Mouse (Mus musculus) spleen, postnatal 10 days (tissue): ENCODE results near the gene Ampd2.

Experiments
- DNase-seq, 2 experiments: peaks; one replicate each; pipeline ENCODE4 v3.0.0; 2021 to 2022; ENCODE audit warnings: low spot score in 2 of 2

Gene Ampd2

DNA sequence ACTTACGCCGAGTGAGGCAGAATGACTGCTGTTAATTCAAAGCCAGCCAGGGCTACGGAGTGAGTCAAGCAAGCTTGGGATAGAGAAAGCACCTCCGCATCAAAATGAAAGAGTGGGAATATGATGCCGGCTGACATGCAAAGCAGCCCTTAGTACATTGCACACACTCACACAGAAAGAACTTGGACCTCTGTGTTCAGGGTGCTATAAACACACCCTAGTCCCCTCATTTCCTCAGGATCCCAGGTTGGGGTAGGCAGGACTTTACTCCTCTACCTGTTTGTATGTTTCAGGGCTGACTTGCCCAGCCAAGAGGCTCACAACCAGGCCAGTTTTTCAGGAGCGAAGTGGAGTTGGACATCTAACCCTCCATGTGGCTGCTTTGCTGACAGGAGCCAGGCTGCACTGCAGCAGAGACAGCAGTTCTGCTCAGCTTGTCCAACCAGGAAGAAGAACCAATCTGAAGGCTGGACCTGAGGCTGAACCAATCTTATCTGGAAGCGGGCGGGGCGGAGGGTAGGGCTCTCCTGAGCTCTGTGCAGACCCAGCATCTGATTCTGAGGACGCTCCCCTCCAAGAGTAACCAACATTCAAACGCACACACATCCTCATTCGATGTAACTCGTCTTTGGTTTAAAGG lies 17.1 kb downstream of the Ampd2 start:
- DNase-seq: peak in 1 of 2 experiments; percentile 4

DNA sequence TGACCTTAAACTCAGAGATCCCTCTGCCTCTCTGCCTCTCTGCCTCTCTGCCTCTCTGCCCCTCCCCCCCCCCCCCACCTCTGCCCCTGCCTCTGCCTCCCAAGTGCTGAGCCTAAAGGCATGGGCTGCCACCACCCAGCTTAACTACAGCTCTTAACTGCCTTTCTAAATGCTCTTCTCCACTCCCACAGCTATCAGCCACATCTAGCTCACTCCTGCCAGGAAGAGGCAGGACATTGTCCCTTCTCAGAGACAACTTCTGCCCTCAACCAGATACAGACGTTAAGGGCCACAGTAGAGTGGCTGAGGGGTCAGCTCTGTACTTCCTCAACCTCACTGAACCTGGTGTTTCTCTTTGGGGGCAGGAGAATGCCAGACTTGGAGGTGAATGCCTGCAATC lies 17.6 kb downstream of the Ampd2 start:
- DNase-seq: peak in 1 of 2 experiments; percentile 3

DNA sequence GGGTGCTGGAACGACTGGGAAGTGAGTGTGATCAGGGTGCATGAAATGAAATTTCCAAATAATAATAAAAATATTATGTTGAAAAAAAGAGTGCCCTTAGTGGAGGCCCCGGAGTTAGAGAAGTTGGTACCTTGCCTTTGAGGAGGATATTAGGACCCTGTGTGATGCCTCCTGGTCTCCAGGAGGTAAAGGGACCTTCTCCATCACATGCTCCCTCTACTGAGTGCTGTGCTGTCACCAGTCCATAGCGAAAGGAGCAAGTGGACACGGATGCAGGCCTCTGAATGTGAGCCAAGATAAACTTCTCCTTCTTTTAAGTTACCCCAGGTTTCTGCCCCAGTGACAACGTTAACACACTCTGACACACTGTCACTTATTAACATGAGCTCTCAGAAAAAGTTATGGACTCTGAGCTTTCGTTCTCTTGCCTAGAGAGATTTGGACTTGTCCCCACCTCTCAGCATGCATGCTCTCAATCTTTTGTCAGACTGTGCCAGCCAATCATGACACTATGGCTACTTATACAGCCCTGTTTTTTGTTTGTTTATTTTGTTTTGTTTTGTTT lies 19.0 kb downstream of the Ampd2 start:
- no peak for DNase-seq

DNA sequence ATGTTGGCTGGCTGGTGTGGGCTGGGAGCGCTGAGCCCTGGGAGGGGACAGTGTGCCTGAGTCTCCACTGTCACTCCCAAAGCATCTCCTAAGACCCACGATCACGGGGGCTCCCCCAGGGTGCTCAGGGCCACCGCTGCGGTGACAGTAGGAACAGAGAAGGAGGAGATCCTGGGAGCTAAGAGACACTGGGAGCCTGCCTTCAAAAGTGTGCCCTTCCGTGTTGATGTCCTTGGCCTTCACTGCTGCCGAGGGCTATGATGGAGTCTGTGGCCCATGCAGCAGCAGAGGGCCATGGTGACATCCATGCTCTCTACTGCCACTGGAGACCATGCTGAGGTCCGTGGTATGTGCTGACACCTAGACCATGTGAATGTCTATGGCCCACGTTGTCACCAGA lies 20.9 kb downstream of the Ampd2 start:
- DNase-seq: no peak

DNA sequence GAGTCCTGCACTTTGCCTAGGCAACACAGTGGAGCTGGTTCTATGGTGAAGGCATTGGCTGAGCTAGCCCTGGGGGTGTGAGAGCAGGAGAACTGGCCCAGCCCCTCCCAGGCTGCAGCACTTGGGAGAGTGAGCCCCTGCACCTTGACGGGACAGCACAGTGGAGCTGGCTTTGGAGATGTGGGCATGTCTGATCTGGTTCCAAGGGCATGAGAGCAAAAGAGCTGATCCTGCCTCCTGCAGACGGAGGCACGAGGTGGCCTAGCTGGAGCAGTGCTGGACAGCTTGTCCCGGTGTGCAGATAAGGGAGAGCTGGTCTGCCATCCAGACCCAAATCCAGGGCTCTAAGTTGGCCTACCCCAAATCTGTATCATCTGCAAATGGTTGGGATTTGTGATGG lies 21.8 kb downstream of the Ampd2 start:
- no peak for DNase-seq

DNA sequence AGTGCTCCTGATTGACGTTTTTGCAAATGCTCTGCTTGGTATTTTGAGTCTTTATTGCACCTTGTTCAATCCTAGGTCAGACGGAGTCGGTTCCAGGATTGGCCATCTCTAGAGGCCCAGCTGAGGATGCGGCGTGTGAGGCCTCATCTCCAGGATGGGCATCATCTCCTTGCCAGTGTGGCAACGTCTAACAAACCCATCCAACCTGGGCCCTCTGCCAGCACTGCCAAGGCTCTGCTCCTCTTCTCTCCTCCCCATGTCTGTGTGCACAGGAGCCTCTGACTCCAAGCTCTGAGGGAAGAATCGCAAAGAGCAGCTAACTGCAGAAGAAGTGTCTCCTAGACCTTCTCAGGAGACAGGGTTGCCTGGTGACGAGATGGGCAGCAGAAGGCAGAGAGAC lies 23.8 kb downstream of the Ampd2 start:
- DNase-seq: no peak

DNA sequence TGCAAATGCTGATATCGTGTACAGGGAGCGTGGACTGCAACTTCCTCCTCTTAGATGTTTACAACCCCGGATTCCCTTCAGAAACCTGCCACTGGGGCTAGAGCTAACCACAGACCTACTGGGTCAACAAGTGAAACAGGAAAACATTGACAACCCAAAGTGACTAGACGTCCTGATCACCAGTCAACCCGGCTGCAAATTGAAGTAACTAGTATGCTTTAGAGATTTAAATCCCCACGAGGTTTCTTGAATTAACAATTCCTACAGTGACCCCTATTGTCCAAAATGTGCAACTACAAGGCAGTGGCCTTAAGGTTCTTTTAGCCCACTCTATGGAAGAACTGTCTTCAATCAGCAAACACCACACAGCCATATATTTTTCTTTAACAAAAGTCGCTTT lies 25.0 kb downstream of the Ampd2 start:
- DNase-seq: peak; percentile 21 to 61

DNA sequence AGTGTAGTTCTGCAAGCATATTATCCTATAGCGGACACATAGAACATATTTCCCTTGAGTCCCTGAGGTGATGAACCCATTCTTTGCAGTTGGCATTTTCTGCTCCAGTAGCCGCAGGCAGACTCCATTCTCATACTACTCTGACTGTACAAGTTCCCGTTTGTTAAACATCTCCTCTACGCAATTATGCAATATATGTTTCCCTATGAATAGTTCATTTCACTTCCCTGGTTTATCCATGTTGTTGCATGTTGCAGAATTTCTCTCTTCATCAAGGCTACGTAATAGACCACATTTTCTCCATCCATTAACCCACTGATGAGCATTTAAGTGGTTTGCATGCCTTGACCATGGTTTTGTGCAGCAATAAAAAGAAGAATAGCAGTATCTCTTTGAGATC lies 36.0 kb downstream of the Ampd2 start:
- DNase-seq: no peak

DNA sequence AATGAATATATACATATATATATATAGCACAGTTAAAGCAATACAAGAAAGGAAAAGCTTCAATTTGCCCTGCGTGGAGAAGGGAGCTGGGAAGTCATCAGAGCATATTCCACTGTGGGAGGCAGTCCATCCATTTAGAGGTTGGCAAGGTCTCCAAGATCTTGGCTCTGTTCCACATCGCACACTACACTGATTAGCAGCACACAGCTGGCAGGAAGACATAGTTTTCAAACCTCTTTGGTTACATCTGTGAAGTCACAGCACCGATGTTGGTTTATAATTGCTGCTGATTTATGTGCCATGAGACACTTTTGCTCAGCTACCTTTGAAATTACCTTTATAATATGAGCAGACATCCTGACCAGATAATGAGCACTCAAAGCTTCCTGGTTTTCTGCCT lies 38.1 kb downstream of the Ampd2 start:
- DNase-seq: no peak

DNA sequence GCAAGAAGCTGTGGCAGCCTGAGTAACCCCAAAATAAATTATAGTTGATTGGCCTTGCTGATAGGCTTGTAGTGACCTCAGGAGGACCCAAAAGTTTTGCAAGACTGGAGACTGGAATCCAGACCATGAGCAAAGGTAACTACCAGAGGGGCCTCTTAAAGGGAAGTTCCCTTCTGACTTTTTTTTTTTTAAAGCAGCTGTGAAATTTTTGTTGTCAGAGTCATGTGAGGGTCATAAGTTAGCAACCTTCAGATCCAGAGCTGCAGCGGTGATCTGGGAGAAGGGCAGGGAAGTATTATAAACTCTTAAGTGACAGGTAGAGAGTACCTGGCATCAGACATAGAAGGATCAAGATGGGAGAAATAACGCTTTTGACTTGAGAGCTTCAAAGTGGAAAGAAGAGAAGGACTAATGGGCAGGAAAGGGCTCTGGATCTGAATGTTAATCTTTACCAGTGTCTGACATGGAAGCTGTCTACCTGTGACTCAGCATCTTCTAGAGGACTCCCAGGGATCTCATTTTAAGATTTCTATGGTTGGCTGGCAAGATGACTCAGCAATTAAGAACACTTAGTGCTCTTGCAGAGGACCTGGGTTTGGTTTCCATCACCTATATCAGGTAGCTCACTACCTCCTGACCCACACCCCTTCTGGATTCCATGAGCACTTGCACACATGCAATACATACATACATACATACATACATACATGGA lies 39.4 kb downstream of the Ampd2 start:
- DNase-seq: no peak

DNA sequence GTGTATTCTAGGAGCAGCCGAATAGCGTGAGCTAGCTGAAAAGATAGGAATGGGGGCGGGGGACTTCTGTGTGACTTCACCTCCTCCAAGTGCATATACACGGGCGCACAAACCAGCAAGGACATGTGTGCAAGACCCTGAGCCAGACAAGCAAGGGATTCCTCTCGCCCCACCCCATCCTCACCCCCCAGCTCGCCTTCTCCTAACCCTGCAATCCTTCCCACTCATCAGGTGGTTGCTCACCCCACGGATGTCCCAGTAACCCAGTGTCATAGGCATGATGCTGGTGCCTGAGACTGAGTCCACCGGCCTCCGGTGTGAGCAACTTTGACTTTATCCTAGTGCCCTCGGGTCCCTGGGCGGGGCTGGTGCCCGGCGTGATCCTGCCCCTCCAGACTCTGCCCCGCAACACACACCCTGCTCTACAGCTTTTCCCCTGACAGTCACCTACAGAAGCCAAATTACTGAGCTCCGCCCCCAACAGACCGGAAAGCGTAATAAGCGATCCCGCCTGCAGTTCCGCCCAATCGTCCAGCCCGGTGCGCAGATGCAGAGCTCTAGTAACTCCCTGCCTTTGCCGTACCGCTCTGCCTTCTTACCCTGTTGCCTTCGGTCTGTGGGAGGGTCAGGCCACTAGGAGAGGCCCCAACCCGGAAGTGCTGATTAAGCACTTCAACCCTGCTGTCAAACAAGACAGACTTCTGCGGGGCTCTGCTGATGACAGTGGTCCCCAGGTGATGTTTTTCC lies 41.9 kb downstream of the Ampd2 start, which contains the start of gene Gstm4:
Gene Gstm4, minus strand, starts transcription at position 501 of the 747 bp plus-strand sequence.
- peak; percentile 56 to 85 for DNase-seq

DNA sequence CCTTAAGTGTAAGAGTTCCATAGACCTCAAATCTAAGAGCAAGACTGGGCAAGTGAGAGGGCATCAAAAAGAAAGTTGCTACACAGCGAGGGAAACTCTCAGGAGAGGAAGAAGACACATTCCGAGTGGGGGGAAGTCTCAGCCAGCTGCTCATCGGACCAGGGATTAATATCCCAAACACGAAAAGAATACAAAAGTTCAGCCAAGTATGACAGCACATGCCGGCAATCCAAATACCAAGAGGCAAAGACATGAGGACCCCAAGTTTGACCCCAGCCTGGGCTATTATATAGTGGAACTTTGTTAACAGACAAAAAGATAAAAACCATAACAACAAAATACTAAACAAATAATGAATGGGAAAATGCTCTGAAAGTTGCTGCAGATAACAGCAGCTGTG lies 53.3 kb downstream of the Ampd2 start:
- DNase-seq: no peak

DNA sequence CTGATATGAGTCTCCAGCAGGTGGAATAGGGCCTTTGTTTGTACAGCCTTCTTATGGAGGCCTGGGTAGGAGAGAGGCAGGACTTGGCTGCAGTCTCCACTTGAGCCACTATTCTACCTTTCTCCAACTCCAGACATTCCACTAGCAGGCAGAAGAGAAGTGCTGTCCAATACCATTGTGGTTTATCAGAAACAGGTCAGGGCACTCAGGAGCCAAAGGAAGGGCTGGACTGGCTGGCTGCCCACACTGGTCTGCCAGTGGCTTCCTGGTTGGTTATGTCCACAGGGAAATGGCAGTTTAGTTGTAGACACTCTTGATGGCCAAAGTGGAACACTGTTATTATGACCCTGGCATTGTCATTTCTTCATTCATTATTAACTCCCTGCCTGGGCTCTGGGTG lies 54.3 kb downstream of the Ampd2 start:
- DNase-seq: no peak

DNA sequence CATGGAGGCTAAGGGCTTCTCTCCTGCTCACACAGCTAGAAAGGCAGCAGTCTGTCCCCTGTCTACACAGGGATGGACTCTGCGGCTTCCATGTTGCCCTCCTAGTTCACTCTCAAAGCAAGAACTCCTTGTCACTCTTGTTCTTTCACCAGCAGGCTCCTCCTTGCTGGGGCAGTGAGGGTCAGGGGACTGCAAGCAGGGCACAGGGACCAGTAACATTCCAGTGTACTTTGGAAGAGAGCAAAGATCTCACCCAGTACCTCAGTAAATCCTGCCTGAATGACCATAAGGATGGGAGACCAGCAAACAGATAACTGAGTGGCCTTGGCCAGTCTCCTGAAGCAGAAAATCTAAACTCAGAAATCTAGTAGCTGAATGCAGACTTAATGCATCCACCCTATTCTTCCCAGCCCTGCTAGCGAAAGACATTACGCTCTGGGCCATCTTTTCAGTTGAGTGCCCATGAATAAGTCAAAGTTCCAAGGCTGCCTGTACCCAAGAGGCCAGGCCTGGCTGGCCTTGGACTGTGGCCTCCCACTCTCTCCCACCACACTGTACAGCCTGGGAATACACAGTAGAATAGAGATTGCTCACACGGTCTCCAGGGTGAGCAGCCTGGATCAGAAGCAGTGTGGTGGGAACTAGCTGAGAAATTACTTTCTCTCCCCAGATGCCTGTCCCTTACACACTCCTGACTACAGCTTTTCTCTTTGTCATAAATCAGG lies 57.6 kb downstream of the Ampd2 start:
- no peak for DNase-seq

DNA sequence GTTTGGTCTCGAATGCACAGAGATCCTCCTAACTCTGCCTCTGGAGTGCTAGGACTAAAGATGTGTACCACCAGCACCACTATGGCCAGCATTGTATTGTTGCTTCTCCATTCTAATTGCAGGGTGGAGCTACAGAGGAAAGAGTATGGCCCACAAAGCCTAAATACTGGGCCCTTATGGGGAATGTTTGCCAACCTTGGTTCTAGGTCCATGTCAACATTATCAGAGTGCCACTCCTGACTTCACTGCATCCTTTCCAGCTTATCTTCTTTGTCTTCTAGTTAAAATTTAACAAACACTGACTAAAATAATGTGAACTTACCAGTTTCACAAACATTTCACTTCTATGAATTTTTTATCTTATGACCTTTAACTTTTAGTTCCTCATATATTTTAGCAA lies 59.9 kb downstream of the Ampd2 start:
- DNase-seq: no peak

DNA sequence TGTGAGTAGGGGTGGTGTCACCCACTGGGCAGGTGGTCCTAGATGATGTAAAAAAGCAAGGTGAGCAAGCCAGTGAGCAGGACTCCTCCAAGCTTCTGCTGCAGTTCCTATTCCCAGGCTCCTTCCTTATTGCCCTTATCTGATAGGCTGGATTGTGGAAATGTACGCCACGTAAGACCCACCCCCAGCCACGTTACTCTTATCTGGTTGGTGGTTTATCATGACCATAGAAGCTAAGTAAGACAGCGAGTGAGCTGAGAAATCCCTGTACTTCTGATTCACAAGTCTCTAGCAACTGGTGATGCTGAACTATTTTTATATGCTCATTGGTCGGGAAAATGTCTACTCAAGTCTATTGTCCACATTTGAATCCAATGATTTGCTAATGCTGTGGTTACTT lies 60.4 kb downstream of the Ampd2 start:
- DNase-seq: no peak

DNA sequence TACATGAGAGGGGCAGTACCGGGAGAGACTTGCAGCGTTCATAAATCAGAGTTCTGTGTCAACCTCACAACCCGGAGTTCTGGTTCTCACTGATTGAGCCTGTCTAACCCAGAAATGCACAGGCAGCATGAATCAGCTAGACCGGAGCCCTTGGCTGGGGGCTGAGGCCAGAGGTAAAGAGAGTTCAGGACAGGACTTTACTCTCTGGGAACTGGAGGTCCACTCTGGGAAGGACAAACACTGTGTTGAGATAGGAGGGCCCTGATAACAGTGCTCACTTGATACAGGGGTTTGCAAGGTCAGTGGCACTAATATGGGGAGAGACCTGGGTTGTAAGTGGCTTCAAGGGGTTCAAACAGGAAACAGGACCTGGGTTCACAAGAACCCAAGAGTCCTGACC lies 61.1 kb downstream of the Ampd2 start:
- DNase-seq: no peak
